Mouse (Mus musculus) granulocyte monocyte progenitor cell, adult 5-6 weeks (primary cell): ENCODE measurements around the gene Ntn1. TPM values are rescaled to one million over a fixed set of nuclear protein-coding genes. Genes with fewer than 3 reads are reported as not detected.

Experiments used
- ATAC-seq: replicated peaks from 2 replicates; pipeline ENCODE4 v1.8.0; 2016; ENCODE audit warnings: mild to moderate bottlenecking, moderate TSS enrichment, inconsistent platforms; ENCODE audit not compliant: poor library complexity, severe bottlenecking
- total RNA-seq, 2 experiments: library from RNA; stranded (forward) in 1 of 2; stranded (reverse) in 1 of 2; fragments of 200-712, 200-1000 nt in 1 of 2; fragments of >200 nt in 1 of 2; fragmentation: Nextera tagmentation in 1 of 2; gene quantifications; 2 replicates each; pipeline ENCODE4 v1.2.3; 2014 to 2017

The Ntn1 gene
- total RNA-seq, 2 experiments from 2014 or later: not detected

- ATAC-seq: peak; percentile 49
These were observed 15.4 kb downstream of the Ntn1 start for GRCm38 (mm10) chr11:68385021-68385821.

- ATAC-seq: no peak
These were observed 16.0 kb downstream of the Ntn1 start for GRCm38 (mm10) chr11:68384592-68385020.

- no peak for ATAC-seq
These were observed 16.5 kb downstream of the Ntn1 start for GRCm38 (mm10) chr11:68384131-68384530.

- ATAC-seq: no peak
These were observed 17.1 kb downstream of the Ntn1 start for GRCm38 (mm10) chr11:68383519-68383918.

- ATAC-seq: no peak
These were observed 18.8 kb downstream of the Ntn1 start for GRCm38 (mm10) chr11:68381833-68382232.

GRCm38 (mm10) chr11:68381318-68381717 is 19.3 kb downstream of the Ntn1 start:
- ATAC-seq: no peak

- ATAC-seq: no peak
These were observed 21.5 kb downstream of the Ntn1 start for GRCm38 (mm10) chr11:68378946-68379764.

GRCm38 (mm10) chr11:68378419-68378818 is 22.2 kb downstream of the Ntn1 start:
- no peak for ATAC-seq

- ATAC-seq: no peak
These were observed 27.5 kb downstream of the Ntn1 start for GRCm38 (mm10) chr11:68373105-68373504.

GRCm38 (mm10) chr11:68371609-68372008 is 29.0 kb downstream of the Ntn1 start:
- ATAC-seq: no peak

GRCm38 (mm10) chr11:68356901-68357300 is 43.7 kb downstream of the Ntn1 start:
- ATAC-seq: no peak

- no peak for ATAC-seq
These were observed 45.1 kb downstream of the Ntn1 start for GRCm38 (mm10) chr11:68355561-68355960.

- no peak for ATAC-seq
These were observed 45.8 kb downstream of the Ntn1 start for GRCm38 (mm10) chr11:68354848-68355247.

GRCm38 (mm10) chr11:68352236-68352635 is 48.4 kb downstream of the Ntn1 start:
- no peak for ATAC-seq

- no peak for ATAC-seq
These were observed 51.8 kb downstream of the Ntn1 start for GRCm38 (mm10) chr11:68348851-68349250.

- ATAC-seq: no peak
These were observed 52.5 kb downstream of the Ntn1 start for GRCm38 (mm10) chr11:68348083-68348482.

GRCm38 (mm10) chr11:68347508-68347907 is 53.1 kb downstream of the Ntn1 start:
- no peak for ATAC-seq

- ATAC-seq: no peak
These were observed 54.5 kb downstream of the Ntn1 start for GRCm38 (mm10) chr11:68346099-68346498.

GRCm38 (mm10) chr11:68344221-68344620 is 56.4 kb downstream of the Ntn1 start:
- no peak for ATAC-seq

- no peak for ATAC-seq
These were observed 57.9 kb downstream of the Ntn1 start for GRCm38 (mm10) chr11:68342761-68343160.

GRCm38 (mm10) chr11:68342003-68342400 is 58.6 kb downstream of the Ntn1 start:
- no peak for ATAC-seq
